Mouse (Mus musculus): ENCODE data around the gene Oosp3. TPM values are rescaled to one million over a fixed set of nuclear protein-coding genes. Genes with fewer than 3 reads are reported as not detected.

Gene Oosp3
- total RNA-seq, 2 experiments from 2014 or later: not detected

Other genes starting within 250 kb of the Oosp3 start
- gene Ms4a6c, start 227.7 kb upstream of the Oosp3 start, total RNA-seq (2015; ENCODE audit: low replicate concordance): 39.6 and 40.1 TPM in 2 replicates
- gene Ms4a6c, start 227.7 kb upstream of the Oosp3 start, total RNA-seq (2017; ENCODE audit: low replicate concordance): 22.8 and 32.6 TPM in 2 replicates
- gene Gm8369, start 211.1 kb upstream of the Oosp3 start, total RNA-seq (2015; ENCODE audit: low replicate concordance): 1.3 and 14.4 TPM in 2 replicates
- gene Gm8369, start 211.1 kb upstream of the Oosp3 start, total RNA-seq (2017; ENCODE audit: low replicate concordance): not detected in 2 replicates
- gene Ms4a6b, start 180.5 kb upstream of the Oosp3 start, total RNA-seq (2015; ENCODE audit: low replicate concordance): 16.3 and 30.7 TPM in 2 replicates
- 6.0 and 12.7 TPM in 2 replicates for gene Ms4a6b, start 180.5 kb upstream of the Oosp3 start, total RNA-seq (2017; ENCODE audit: low replicate concordance)
- not detected in 2 replicates for gene Ms4a4d, start 160.3 kb upstream of the Oosp3 start, total RNA-seq (2015; ENCODE audit: low replicate concordance)
- gene Ms4a4d, start 160.3 kb upstream of the Oosp3 start, total RNA-seq (2017; ENCODE audit: low replicate concordance): not detected in 2 replicates
- 2.5 and 8.4 TPM in 2 replicates for gene Ms4a6d, start 92.2 kb upstream of the Oosp3 start, total RNA-seq (2015; ENCODE audit: low replicate concordance)
- gene Ms4a6d, start 92.2 kb upstream of the Oosp3 start, total RNA-seq (2017; ENCODE audit: low replicate concordance): 0.60 and 2.4 TPM in 2 replicates
- gene Ms4a2, start 73.3 kb upstream of the Oosp3 start, total RNA-seq (2015; ENCODE audit: low replicate concordance): 19.4 and 26.9 TPM in 2 replicates
- gene Ms4a2, start 73.3 kb upstream of the Oosp3 start, total RNA-seq (2017; ENCODE audit: low replicate concordance): 17.3 and 30.1 TPM in 2 replicates
- gene Ms4a3, start 56.2 kb upstream of the Oosp3 start, total RNA-seq (2015; ENCODE audit: low replicate concordance): 204 and 267 TPM in 2 replicates
- gene Ms4a3, start 56.2 kb upstream of the Oosp3 start, total RNA-seq (2017; ENCODE audit: low replicate concordance): 91.2 and 97.0 TPM in 2 replicates
- not detected in 2 replicates for gene Oosp2, start 36.5 kb upstream of the Oosp3 start, total RNA-seq (2015; ENCODE audit: low replicate concordance)
- not detected in 2 replicates for gene Oosp2, start 36.5 kb upstream of the Oosp3 start, total RNA-seq (2017; ENCODE audit: low replicate concordance)
- 2.7 TPM in 1 of 2 replicates, not detected in the other for gene Oosp1, start 5.9 kb upstream of the Oosp3 start, total RNA-seq (2015; ENCODE audit: low replicate concordance)
- not detected in 2 replicates for gene Oosp1, start 5.9 kb upstream of the Oosp3 start, total RNA-seq (2017; ENCODE audit: low replicate concordance)
- gene Gif, start 50.5 kb downstream of the Oosp3 start, total RNA-seq (2015; ENCODE audit: low replicate concordance): not detected in 2 replicates
- gene Gif, start 50.5 kb downstream of the Oosp3 start, total RNA-seq (2017; ENCODE audit: low replicate concordance): not detected in 2 replicates
- gene Mrpl16, start 73.3 kb downstream of the Oosp3 start, total RNA-seq (2015; ENCODE audit: low replicate concordance): 14.6 and 29.5 TPM in 2 replicates
- gene Mrpl16, start 73.3 kb downstream of the Oosp3 start, total RNA-seq (2017; ENCODE audit: low replicate concordance): 4.2 and 15.3 TPM in 2 replicates
- 0.19 and 3.6 TPM in 2 replicates for gene Stx3, start 122.3 kb downstream of the Oosp3 start, total RNA-seq (2015; ENCODE audit: low replicate concordance)
- gene Stx3, start 122.3 kb downstream of the Oosp3 start, total RNA-seq (2017; ENCODE audit: low replicate concordance): 3.9 and 4.5 TPM in 2 replicates
- not detected in 2 replicates for gene Olfr1417, start 142.2 kb downstream of the Oosp3 start, total RNA-seq (2015; ENCODE audit: low replicate concordance)
- gene Olfr1417, start 142.2 kb downstream of the Oosp3 start, total RNA-seq (2017; ENCODE audit: low replicate concordance): not detected in 2 replicates
- gene Olfr1418, start 164.0 kb downstream of the Oosp3 start, total RNA-seq (2015; ENCODE audit: low replicate concordance): not detected in 2 replicates
- not detected in 2 replicates for gene Olfr1418, start 164.0 kb downstream of the Oosp3 start, total RNA-seq (2017; ENCODE audit: low replicate concordance)
- not detected in 2 replicates for gene Olfr1419, start 178.1 kb downstream of the Oosp3 start, total RNA-seq (2015; ENCODE audit: low replicate concordance)
- gene Olfr1419, start 178.1 kb downstream of the Oosp3 start, total RNA-seq (2017; ENCODE audit: low replicate concordance): not detected in 2 replicates
- not detected in 2 replicates for gene Olfr1420, start 189.5 kb downstream of the Oosp3 start, total RNA-seq (2015; ENCODE audit: low replicate concordance)
- gene Olfr1420, start 189.5 kb downstream of the Oosp3 start, total RNA-seq (2017; ENCODE audit: low replicate concordance): not detected in 2 replicates
- gene Patl1, start 215.3 kb downstream of the Oosp3 start, total RNA-seq (2015; ENCODE audit: low replicate concordance): 8.5 and 8.8 TPM in 2 replicates
- gene Patl1, start 215.3 kb downstream of the Oosp3 start, total RNA-seq (2017; ENCODE audit: low replicate concordance): 2.4 and 3.9 TPM in 2 replicates